Mouse (Mus musculus): ENCODE results near the gene Tle4. TPM values are rescaled to one million over a fixed set of nuclear protein-coding genes. Genes with fewer than 3 reads are reported as not detected.
A peak's percentile ranks its signal among the peaks of the same experiment; 100 is the strongest.

The Tle4 gene
- total and polyA plus RNA-seq, 3 experiments: 18.9 to 27.7 (median 23.4) TPM

DNA sequence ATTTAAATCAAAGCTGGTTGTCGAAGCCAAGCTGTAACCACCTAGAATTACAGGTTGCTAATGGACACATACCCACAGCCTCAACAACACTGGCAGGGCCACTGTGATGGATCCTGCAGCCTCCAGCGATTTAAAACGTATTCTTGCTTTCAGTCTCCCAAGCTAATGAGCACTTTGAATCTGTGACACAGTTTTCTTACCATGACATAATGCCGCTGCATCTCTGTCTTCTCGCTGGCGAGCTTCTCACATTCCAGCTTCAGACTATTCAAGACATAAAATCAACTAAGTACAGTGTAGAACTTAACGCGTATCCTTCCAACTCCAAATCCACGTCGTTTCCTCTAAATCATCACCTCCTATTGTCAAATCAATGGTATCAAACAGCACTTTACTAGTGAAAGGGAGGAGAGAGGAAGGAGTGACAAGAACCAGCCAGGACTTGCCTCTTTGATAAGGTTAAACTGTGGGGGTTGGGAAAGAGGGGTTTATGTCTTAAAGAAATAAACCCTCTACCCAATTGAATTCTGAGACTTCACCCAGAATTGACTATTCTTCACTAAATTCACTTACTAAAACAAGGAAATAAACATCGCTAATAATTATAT lies 2.4 kb downstream of the Tle4 start:
- peaks cover 2 to 38% of the 10 kb centered on the region in 2 experiments; a peak in 2 of 4 replicates for H3K4me1 ChIP-seq (ENCODE audit: control insufficient read depth in 1 of 2, insufficient read depth in 2 of 2)
- no peaks in the 10 kb centered on the region for H3K9me3 ChIP-seq (replicated peaks; ENCODE audit: low read length)
- peak overlapping the region; percentile 77 for H3K9ac ChIP-seq (ENCODE audit: insufficient read depth, low read depth)
- no peak for DNase-seq (ENCODE audit: extremely low read depth)
- peak overlapping the region; percentile 73 for H3K27ac ChIP-seq (ENCODE audit: insufficient read depth, low read depth)
- peaks cover 5% of the 10 kb centered on the region for H3K27me3 ChIP-seq (replicated peaks)
- H3K79me2 ChIP-seq (replicated peaks; ENCODE audit: control insufficient read depth, extremely low read depth, insufficient read depth, poor library complexity, severe bottlenecking): peaks cover 56% of the 10 kb centered on the region
- peaks cover 11 to 27% of the 10 kb centered on the region in 2 experiments for H3K36me3 ChIP-seq (replicated peaks in 1 of 2; ENCODE audit: control insufficient read depth in 1 of 2, insufficient read depth in 1 of 2, low read length in 1 of 2)
- TF ChIP-seq HCFC1 (IDR thresholded peaks at IDR 0.05; ENCODE audit: low read depth, low read length) (no peak), MAZ (IDR thresholded peaks at IDR 0.05; ENCODE audit: low read depth, low read length) (no peak), CHD1 (IDR thresholded peaks at IDR 0.05; ENCODE audit: low read depth, low read length) (no peak), MAFK (IDR thresholded peaks at IDR 0.05; ENCODE audit: insufficient replicate concordance, low read length) (no peak), CTCF (conservative IDR thresholded peaks at IDR 0.05 in 1 of 2, IDR thresholded peaks at IDR 0.05 in 1 of 2; ENCODE audit: low read depth in 2 of 2, low read length in 2 of 2) (no peak), MYC (IDR thresholded peaks at IDR 0.05; ENCODE audit: low read depth, low read length) (no peak), ZC3H11A (IDR thresholded peaks at IDR 0.05; ENCODE audit: low read depth, low read length) (no peak), TBP (conservative IDR thresholded peaks at IDR 0.05; ENCODE audit: low read depth, low read length) (no peak), ZMIZ1 (IDR thresholded peaks at IDR 0.05; ENCODE audit: low read depth, low read length) (no peak), IRF4 (IDR thresholded peaks at IDR 0.05; ENCODE audit: low read depth, low read length) (0 out of 2 replicates have a peak, but pooled peaks have one; percentile 6), NRF1 (IDR thresholded peaks at IDR 0.05; ENCODE audit: low read depth, low read length) (no peak), SIN3A (IDR thresholded peaks at IDR 0.05; ENCODE audit: low read length) (peak; percentile 70), POLR2AphosphoS2 (IDR thresholded peaks at IDR 0.05; ENCODE audit: low read depth, low read length) (no peak), MXI1 (IDR thresholded peaks at IDR 0.05; ENCODE audit: low read depth, low read length) (0 out of 2 replicates have a peak, but pooled peaks have one; percentile 35), UBTF (IDR thresholded peaks at IDR 0.05; ENCODE audit: low read depth, low read length) (no peak), ETS1 (conservative IDR thresholded peaks at IDR 0.05; ENCODE audit: low read depth, low read length) (0 out of 2 replicates have a peak, but pooled peaks have one; percentile 11)
- peak overlapping the region; percentile 88 for H3K4me2 ChIP-seq (ENCODE audit: insufficient read depth, low read depth, poor library complexity, severe bottlenecking)
- in situ Hi-C loops (cut with MboI; ENCODE audit: low pct_ligation_motif_present, low pct_unique_long_range_greater_than_20kb, low sequenced_read_pairs) (loop anchor here (25.0 kb wide), 1 partner anchor 608 kb away; no protein-coding TSS in a partner anchor), dilution Hi-C loops (cut with MboI; ENCODE audit: extremely low pct_ligation_motif_present, extremely low pct_unique_long_range_greater_than_20kb, low sequenced_read_pairs) (no loop called here)
- peak overlapping the region; percentile 67 to 92 (median 87) for H3K4me3 ChIP-seq (replicated peaks in 1 of 3; ENCODE audit: low read depth in 2 of 3, low read length in 2 of 3, poor library complexity in 1 of 3)

DNA sequence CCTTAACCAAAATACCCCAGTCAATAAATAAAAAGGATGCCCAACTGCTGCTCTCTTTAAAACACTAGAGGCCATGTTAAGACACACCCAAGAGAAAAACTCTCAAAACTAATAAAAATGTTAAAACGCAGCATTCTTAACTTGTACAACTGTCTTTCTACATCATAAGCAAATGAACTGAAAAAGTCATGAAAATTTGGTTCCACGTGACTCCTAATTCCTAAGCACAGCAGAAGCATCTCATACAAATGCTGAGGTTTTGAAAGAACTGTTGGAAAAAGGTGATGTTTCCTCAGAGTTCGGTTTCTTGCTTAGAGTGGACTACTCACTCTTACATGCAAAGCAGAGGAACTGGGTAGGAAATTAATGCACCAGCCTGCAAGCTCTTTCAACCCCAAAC lies 3.3 kb downstream of the Tle4 start:
- no peaks in the 10 kb centered on the region for H3K27me3 ChIP-seq (replicated peaks)
- H3K9me3 ChIP-seq (replicated peaks; ENCODE audit: low read length): no peaks in the 10 kb centered on the region
- peaks cover 16 to 35% of the 10 kb centered on the region in 2 experiments for H3K36me3 ChIP-seq (replicated peaks in 1 of 2; ENCODE audit: control insufficient read depth in 1 of 2, insufficient read depth in 1 of 2, low read length in 1 of 2)
- in situ Hi-C loops (cut with MboI; ENCODE audit: low pct_ligation_motif_present, low pct_unique_long_range_greater_than_20kb, low sequenced_read_pairs) (loop anchor here (25.0 kb wide), 1 partner anchor 607 kb away; no protein-coding TSS in a partner anchor), dilution Hi-C loops (cut with MboI; ENCODE audit: extremely low pct_ligation_motif_present, extremely low pct_unique_long_range_greater_than_20kb, low sequenced_read_pairs) (no loop called here)
- peaks cover 2 to 47% of the 10 kb centered on the region in 2 experiments; a peak in 2 of 4 replicates for H3K4me1 ChIP-seq (ENCODE audit: control insufficient read depth in 1 of 2, insufficient read depth in 2 of 2)
- peak overlapping the region; percentile 30 to 92 (median 87) for H3K4me3 ChIP-seq (replicated peaks in 1 of 3; ENCODE audit: low read depth in 2 of 3, low read length in 2 of 3, poor library complexity in 1 of 3)
- peak; percentile 53 for DNase-seq (ENCODE audit: extremely low read depth)
- H3K4me2 ChIP-seq (ENCODE audit: insufficient read depth, low read depth, poor library complexity, severe bottlenecking): peak overlapping the region; percentile 88; the same call in 1 of the 2 replicates
- peak overlapping the region; percentile 77; the same call in 1 of the 2 replicates for H3K9ac ChIP-seq (ENCODE audit: insufficient read depth, low read depth)
- peaks cover 62% of the 10 kb centered on the region for H3K79me2 ChIP-seq (replicated peaks; ENCODE audit: control insufficient read depth, extremely low read depth, insufficient read depth, poor library complexity, severe bottlenecking)
- no peak overlapping the region for H3K27ac ChIP-seq (ENCODE audit: insufficient read depth, low read depth)
- TF ChIP-seq JUND (conservative IDR thresholded peaks at IDR 0.05; ENCODE audit: low read depth, low read length) (0 out of 2 replicates have a peak, but pooled peaks have one; percentile 19), TCF12 (IDR thresholded peaks at IDR 0.05; ENCODE audit: low read depth, low read length) (0 out of 2 replicates have a peak, but pooled peaks have one; percentile 24), HCFC1 (IDR thresholded peaks at IDR 0.05; ENCODE audit: low read depth, low read length) (no peak), ZMIZ1 (IDR thresholded peaks at IDR 0.05; ENCODE audit: low read depth, low read length) (no peak), BHLHE40 (IDR thresholded peaks at IDR 0.05; ENCODE audit: low read depth, low read length) (peak; percentile 95), USF1 (IDR thresholded peaks at IDR 0.05; ENCODE audit: low read depth, low read length) (peak; percentile 47), ZNF384 (IDR thresholded peaks at IDR 0.05; ENCODE audit: low read depth, low read length) (0 out of 2 replicates have a peak, but pooled peaks have one; percentile 14), CHD1 (IDR thresholded peaks at IDR 0.05; ENCODE audit: low read depth, low read length) (peak; percentile 96), MXI1 (IDR thresholded peaks at IDR 0.05; ENCODE audit: low read depth, low read length) (peak; percentile 69; the same call in 1 of the 2 replicates), USF2 (conservative IDR thresholded peaks at IDR 0.05; ENCODE audit: low read depth, low read length) (peak; percentile 48; the same call in 1 of the 2 replicates), SIN3A (IDR thresholded peaks at IDR 0.05; ENCODE audit: low read length) (peak; percentile 88; the same call in 1 of the 2 replicates), EP300 (IDR thresholded peaks at IDR 0.05; ENCODE audit: low read length) (peak; percentile 72; the same call in 1 of the 2 replicates), MAFK (IDR thresholded peaks at IDR 0.05; ENCODE audit: insufficient replicate concordance, low read length) (peak; percentile 67; the same call in 1 of the 2 replicates), SMC3 (IDR thresholded peaks at IDR 0.05; ENCODE audit: low read depth, low read length) (0 out of 2 replicates have a peak, but pooled peaks have one; percentile 3), IRF4 (IDR thresholded peaks at IDR 0.05; ENCODE audit: low read depth, low read length) (peak; percentile 70), ETS1 (conservative IDR thresholded peaks at IDR 0.05; ENCODE audit: low read depth, low read length) (peak; percentile 80), KAT2A (IDR thresholded peaks at IDR 0.05; ENCODE audit: insufficient replicate concordance, low read length) (no peak), MAX (IDR thresholded peaks at IDR 0.05; ENCODE audit: low read length) (peak; percentile 75; the same call in 1 of the 2 replicates), TBP (conservative IDR thresholded peaks at IDR 0.05; ENCODE audit: low read depth, low read length) (0 out of 2 replicates have a peak, but pooled peaks have one; percentile 53), MYC (IDR thresholded peaks at IDR 0.05; ENCODE audit: low read depth, low read length) (peak; percentile 60; the same call in 1 of the 2 replicates), NELFE (IDR thresholded peaks at IDR 0.05; ENCODE audit: low read depth, low read length) (no peak)
